Mouse (Mus musculus): Measurements from ENCODE around the gene Tmem88b.

Tmem88b gene

DNA sequence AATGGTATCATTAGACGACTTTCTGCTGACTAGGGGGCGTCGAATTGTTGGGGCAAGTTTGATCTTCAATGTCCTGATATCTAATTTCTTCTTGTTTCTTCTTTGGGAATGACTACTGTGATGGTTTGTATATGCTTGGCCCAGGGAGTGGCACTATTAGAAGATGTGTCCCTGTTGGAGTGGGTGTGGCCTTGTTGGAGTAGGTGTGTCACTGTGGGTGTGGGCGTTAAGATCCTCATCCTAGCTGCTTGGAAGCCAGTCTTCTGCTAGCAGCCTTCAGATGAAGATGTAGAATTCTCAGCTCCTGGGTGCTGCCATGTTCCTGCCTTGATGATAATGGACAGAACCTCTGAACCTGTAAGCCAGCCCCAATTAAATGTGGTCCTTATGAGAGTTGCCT is 3.2 kb upstream of the Tmem88b start:
- in situ Hi-C loops (cut with MboI, MseI) = loop anchor here (5.0 kb wide), 1 partner anchor 52 kb away; no protein-coding TSS in a partner anchor

GRCm38 (mm10) chr4:155788300-155788699 is 2.6 kb upstream of the Tmem88b start:
- in situ Hi-C loops (cut with MboI, MseI) = loop anchor here (5.0 kb wide), 1 partner anchor 51 kb away; no protein-coding TSS in a partner anchor

- in situ Hi-C loops (cut with MboI, MseI) = loop anchor here (5.0 kb wide), 1 partner anchor 48 kb away; no protein-coding TSS in a partner anchor
Measured at GRCm38 (mm10) chr4:155785246-155785645, 428 bp downstream of the Tmem88b start.

- in situ Hi-C loops (cut with MboI, MseI) = no loop called here
Measured at GRCm38 (mm10) chr4:155784081-155784701, 1.5 kb downstream of the Tmem88b start.

DNA sequence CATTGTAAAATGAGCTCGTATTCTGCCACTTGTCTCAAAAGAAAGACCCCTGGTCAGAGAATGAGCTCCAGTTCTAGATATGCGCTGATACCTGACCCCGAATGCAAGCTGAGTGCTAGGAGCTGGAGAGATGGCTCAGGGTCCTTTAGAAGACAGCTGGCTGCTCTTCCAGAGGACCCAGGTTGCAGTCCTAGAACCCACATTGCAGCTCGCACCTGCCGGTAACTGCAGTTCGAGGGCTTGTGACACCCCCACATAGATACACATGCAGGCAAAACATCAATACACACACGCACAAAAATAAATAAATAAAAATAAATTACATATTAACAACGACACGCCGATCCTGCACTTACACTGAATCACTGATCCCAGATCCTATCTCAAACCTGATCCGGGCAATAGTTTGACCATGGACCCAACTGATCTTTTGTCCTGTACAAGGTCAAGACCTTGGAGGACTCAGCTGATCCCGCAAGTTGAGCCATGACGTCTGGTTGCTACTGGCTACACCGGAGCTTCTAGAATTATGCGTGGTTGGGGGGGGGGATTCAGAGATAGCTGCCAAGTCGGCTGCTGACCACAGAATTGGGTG is 2.1 kb downstream of the Tmem88b start:
- in situ Hi-C loops (cut with MboI, MseI) = no loop called here

- in situ Hi-C loops (cut with MboI, MseI) = no loop called here
Measured at GRCm38 (mm10) chr4:155780895-155781294, 4.8 kb downstream of the Tmem88b start.

DNA sequence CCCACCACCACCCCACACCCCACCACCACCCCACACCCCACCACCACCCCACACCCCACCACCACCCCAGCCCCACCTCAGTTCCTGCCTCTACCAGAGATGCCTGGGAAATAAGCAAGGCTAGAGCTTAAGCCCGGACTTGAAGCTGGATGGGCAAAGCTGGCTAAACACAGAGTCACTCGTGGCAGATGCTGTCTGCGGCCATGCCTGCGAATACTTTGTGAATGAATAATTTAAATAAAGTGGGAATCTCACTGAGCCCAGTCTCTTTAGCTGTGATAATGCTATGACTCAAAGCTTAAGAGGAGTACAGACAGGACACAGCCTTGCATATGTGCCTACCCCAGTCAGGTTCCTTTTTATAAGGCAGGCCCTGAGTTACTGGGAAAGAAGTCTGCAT is 6.2 kb downstream of the Tmem88b start:
- in situ Hi-C loops (cut with MboI, MseI) = no loop called here

DNA sequence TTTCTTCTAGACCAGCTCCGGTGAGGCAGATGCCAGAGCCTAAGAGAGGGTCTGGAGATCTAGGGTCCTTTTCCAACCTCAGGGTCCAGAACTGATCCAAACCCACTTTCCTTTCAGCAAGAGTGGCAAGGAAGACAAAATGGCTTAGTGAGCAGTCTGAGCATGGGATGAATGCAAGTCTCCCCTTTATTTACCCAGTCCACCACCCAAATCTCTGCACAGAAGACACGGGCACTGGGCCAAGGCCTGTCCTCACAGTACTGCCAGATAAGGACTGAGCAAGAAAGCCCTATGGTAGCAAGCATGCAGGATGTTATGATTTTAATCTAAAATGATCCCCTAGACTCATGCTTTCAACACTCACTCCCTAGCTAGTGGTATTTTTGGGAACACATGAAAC is 7.9 kb downstream of the Tmem88b start:
- in situ Hi-C loops (cut with MboI, MseI) = no loop called here

- in situ Hi-C loops (cut with MboI, MseI) = no loop called here
Measured at GRCm38 (mm10) chr4:155776704-155777335, 8.9 kb downstream of the Tmem88b start.

- in situ Hi-C loops (cut with MboI, MseI) = no loop called here
Measured at GRCm38 (mm10) chr4:155775855-155776254, 9.8 kb downstream of the Tmem88b start.

DNA sequence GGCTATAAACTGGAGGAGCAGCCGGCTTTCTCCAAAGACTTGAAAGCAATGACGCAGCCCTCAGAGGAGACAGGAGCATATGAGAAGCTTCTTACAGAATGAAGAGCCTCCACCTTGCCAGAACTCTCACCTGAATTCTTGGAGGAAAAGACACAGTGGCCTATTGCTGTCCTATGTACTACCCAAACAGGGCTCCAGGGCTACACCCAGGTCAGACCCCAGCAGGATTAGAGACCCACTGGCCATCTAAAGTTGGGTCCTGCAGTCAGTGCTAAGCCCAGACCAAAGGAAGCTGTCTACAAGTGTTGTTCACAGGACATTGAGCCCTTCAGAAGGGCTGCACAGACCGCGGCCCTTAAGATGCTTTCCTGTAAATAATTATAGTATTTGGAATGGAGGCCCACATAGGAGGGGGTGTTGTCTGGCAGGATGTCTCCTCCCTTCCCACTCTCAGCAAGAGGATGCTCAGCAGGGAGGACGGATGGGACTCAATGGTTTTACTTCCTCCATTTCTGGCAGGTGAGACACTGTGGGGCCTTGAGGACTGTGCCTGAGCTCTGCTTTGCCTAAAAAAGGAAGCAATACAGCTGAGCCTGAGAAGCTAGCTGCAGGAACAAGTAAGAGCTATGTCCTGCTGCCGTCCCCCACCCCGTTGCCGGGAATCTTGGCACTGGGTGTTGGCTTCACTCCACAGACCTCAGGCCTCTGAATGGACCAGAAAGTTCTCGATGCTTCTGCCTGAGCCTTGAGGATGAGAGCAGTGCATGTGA is 10.5 kb downstream of the Tmem88b start:
- in situ Hi-C loops (cut with MboI, MseI) = no loop called here

GRCm38 (mm10) chr4:155774280-155774754 is 11.4 kb downstream of the Tmem88b start, which contains the start of gene Vwa1:
Gene Vwa1, minus strand, starts transcription at chr4:155774698.
- in situ Hi-C loops (cut with MboI, MseI) = no loop called here

GRCm38 (mm10) chr4:155773335-155774078 is 12.2 kb downstream of the Tmem88b start:
- in situ Hi-C loops (cut with MboI, MseI) = no loop called here

GRCm38 (mm10) chr4:155772786-155773185 is 12.9 kb downstream of the Tmem88b start:
- in situ Hi-C loops (cut with MboI, MseI) = no loop called here

DNA sequence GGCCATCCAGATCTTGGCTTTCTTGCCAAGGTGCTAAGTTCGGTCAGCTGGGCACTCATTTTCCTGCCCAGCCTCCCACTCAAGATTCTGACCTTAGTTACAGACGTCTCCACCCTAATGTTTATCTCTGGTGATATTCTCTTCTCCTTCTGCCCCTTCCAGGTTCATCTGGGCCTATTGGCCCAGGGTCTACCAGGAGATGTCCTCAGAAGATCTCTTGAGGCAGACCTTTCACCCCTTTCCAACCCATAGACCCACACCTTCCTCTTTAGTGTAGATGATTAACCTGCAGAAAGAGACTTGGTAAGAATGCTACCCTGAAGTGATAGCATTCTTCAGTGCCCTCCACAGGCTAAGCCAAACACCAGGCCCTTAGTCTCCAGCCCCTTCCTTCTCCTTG is 14.0 kb downstream of the Tmem88b start:
- in situ Hi-C loops (cut with MboI, MseI) = no loop called here

- in situ Hi-C loops (cut with MboI, MseI) = no loop called here
Measured at GRCm38 (mm10) chr4:155770626-155771025, 15.0 kb downstream of the Tmem88b start.

GRCm38 (mm10) chr4:155769880-155770512 is 15.7 kb downstream of the Tmem88b start:
- in situ Hi-C loops (cut with MboI, MseI) = no loop called here

DNA sequence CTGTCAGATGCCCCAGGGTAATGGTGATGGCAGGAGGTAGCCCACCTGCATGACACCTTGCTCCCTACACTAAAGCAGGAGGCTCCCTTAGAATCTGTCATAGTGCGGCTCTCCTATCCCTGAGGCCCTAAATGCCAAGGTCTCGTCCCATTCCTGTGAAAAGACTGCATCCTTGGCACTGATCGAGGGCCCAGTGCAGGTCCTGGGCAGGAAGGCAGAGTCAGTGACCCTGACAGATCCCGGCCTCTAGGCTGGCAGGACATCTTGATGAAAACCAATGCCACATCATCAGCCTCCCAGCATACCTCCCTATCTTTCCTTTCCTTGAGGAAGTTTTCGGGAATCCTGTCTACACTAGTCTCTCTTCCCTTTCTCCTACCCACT is 16.2 kb downstream of the Tmem88b start:
- in situ Hi-C loops (cut with MboI, MseI) = no loop called here

- in situ Hi-C loops (cut with MboI, MseI) = no loop called here
Measured at GRCm38 (mm10) chr4:155762357-155762756, 23.3 kb downstream of the Tmem88b start.

DNA sequence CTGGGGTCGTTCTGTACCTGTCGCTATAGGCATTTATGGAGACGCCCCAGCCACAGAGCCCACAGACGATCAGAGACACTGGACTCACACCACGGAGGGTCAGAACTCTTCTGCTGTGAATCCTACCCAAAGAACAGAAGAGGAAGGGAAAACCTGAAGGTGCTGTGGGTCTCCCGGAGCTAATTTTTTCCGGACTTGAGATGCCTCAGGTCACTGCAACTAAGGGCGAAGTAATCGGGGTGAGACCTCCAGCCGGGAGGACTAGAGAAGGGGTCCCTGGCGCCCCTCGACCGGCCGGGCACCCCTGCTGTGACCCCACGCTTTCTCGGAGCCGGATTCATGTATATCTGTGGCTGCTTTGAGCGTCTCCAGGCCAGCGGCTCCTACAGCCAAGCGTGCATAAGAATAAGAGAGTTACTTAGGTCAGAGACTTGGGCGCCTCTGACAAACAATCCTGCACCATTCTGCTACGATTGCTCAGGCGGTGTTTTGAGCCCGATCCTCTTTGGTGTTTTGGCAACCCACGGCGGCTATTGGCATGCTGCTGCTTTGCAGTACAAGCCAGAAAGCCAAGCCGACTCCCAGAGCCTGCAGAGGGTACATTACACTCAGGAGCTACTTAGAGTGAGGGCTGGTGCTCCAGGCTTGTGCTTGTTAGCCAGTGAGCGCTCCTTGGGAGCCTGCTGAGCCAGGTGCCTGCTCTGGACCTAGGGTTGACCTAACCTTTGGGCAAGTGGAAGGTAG is 24.1 kb downstream of the Tmem88b start:
- in situ Hi-C loops (cut with MboI, MseI) = no loop called here

Measured in T-helper 1 cell (primary cell).